Mouse (Mus musculus): ENCODE measurements at regions not wholly inside any gene's neighbourhood (a gene's known extent, or its start where the extent isn't known, plus 50 kb on each side); places are given as distances from the start of the nearest gene placed in this dataset.

- no peak overlapping the region for H3K4me3 ChIP-seq (ENCODE audit: low read depth, low read length)
These were observed 275.7 kb upstream of the Ptbp2 start for GRCm38 (mm10) chr3:120059959-120060358.

GRCm38 (mm10) chr3:120055216-120056154 is 271.2 kb upstream of the Ptbp2 start:
- no peak for ATAC-seq (ENCODE audit: low FRiP score)
- 0 out of 2 replicates have a peak, but pooled peaks cover 3% of the 10 kb centered on the region for H3K4me1 ChIP-seq (ENCODE audit: insufficient read depth, low read length)
- H3K9me3 ChIP-seq (ENCODE audit: low read length): no peaks in the 10 kb centered on the region
- H3K27ac ChIP-seq (ENCODE audit: low read depth, low read length): no peak overlapping the region
- no peaks in the 10 kb centered on the region for H3K27me3 ChIP-seq (ENCODE audit: insufficient read depth, low read length)
- WGBS: 50% methylated on average over 8 of the region's 8 CpGs
- H3K36me3 ChIP-seq (ENCODE audit: insufficient read depth, low read length): no peaks in the 10 kb centered on the region
- H3K9ac ChIP-seq (replicated peaks; ENCODE audit: low read length, poor library complexity, severe bottlenecking): no peak overlapping the region
- H3K4me2 ChIP-seq (ENCODE audit: low read depth, low read length, poor library complexity, severe bottlenecking): no peak overlapping the region
- DNase-seq (ENCODE audit: low spot score): peak; percentile 28
- H3K4me3 ChIP-seq (ENCODE audit: low read depth, low read length): no peak overlapping the region
- no peak for TF ChIP-seq CTCF (IDR thresholded peaks at IDR 0.05)

More at GRCm38 (mm10) chr3:120059959-120060358, 275.7 kb upstream of the Ptbp2 start:
- no peak for TF ChIP-seq CTCF (IDR thresholded peaks at IDR 0.05)
- 0 out of 2 replicates have a peak, but pooled peaks cover 3% of the 10 kb centered on the region for H3K4me1 ChIP-seq (ENCODE audit: insufficient read depth, low read length)
- 16% methylated on average over 11 of the region's 11 CpGs for WGBS
- H3K36me3 ChIP-seq (ENCODE audit: insufficient read depth, low read length): no peaks in the 10 kb centered on the region
- H3K27ac ChIP-seq (ENCODE audit: low read depth, low read length): no peak overlapping the region
- DNase-seq (ENCODE audit: low spot score) (no peak), ATAC-seq (ENCODE audit: low FRiP score) (0 out of 2 replicates have a peak, but pooled peaks have one; percentile 31)
- no peaks in the 10 kb centered on the region for H3K27me3 ChIP-seq (ENCODE audit: insufficient read depth, low read length)
- H3K4me2 ChIP-seq (ENCODE audit: low read depth, low read length, poor library complexity, severe bottlenecking): peak overlapping the region; percentile 28
- no peaks in the 10 kb centered on the region for H3K9me3 ChIP-seq (ENCODE audit: low read length)
- no peak overlapping the region for H3K9ac ChIP-seq (replicated peaks; ENCODE audit: low read length, poor library complexity, severe bottlenecking)

- no peak overlapping the region for H3K27ac ChIP-seq (ENCODE audit: low read depth, low read length)
- whole genome bisulfite sequencing: 93% methylated on average over 3 of the region's 3 CpGs
- no peaks in the 10 kb centered on the region for H3K36me3 ChIP-seq (ENCODE audit: insufficient read depth, low read length)
- H3K27me3 ChIP-seq (ENCODE audit: insufficient read depth, low read length): no peaks in the 10 kb centered on the region
- no peak overlapping the region for H3K9ac ChIP-seq (replicated peaks; ENCODE audit: low read length, poor library complexity, severe bottlenecking)
- no peaks in the 10 kb centered on the region for H3K4me1 ChIP-seq (ENCODE audit: insufficient read depth, low read length)
- H3K9me3 ChIP-seq (ENCODE audit: low read length): no peaks in the 10 kb centered on the region
- DNase-seq (ENCODE audit: low spot score) (no peak), ATAC-seq (ENCODE audit: low FRiP score) (no peak)
- H3K4me3 ChIP-seq (ENCODE audit: low read depth, low read length): no peak overlapping the region
- no peak overlapping the region for H3K4me2 ChIP-seq (ENCODE audit: low read depth, low read length, poor library complexity, severe bottlenecking)
- TF ChIP-seq CTCF (IDR thresholded peaks at IDR 0.05): no peak
These were observed 263.0 kb upstream of the Ptbp2 start for GRCm38 (mm10) chr3:120047238-120047637.

GRCm38 (mm10) chr3:120037526-120037925 is 253.3 kb upstream of the Ptbp2 start:
- no peak for ATAC-seq (ENCODE audit: low FRiP score)
- TF ChIP-seq CTCF (IDR thresholded peaks at IDR 0.05): no peak
- 88% methylated on average over 3 of the region's 3 CpGs for WGBS

GRCm38 (mm10) chr3:120019826-120020683 is 235.8 kb upstream of the Ptbp2 start:
- ATAC-seq (ENCODE audit: low FRiP score) (no peak), DNase-seq (ENCODE audit: low spot score) (peak; percentile 27)
- no peak for TF ChIP-seq CTCF (IDR thresholded peaks at IDR 0.05)
- WGBS: 29% methylated on average over 10 of the region's 10 CpGs
- Histone ChIP-seq H3K27me3 (ENCODE audit: insufficient read depth, low read length) (no peaks in the 10 kb centered on the region), H3K4me1 (ENCODE audit: insufficient read depth, low read length) (no peaks in the 10 kb centered on the region), H3K9ac (replicated peaks; ENCODE audit: low read length, poor library complexity, severe bottlenecking) (no peak overlapping the region), H3K4me3 (ENCODE audit: low read depth, low read length) (no peak overlapping the region), H3K27ac (ENCODE audit: low read depth, low read length) (peak overlapping the region; percentile 4; the same call in 1 of the 2 replicates), H3K36me3 (ENCODE audit: insufficient read depth, low read length) (no peaks in the 10 kb centered on the region), H3K9me3 (ENCODE audit: low read length) (no peaks in the 10 kb centered on the region), H3K4me2 (ENCODE audit: low read depth, low read length, poor library complexity, severe bottlenecking) (no peak overlapping the region)

More at GRCm38 (mm10) chr3:120037526-120037925, 253.3 kb upstream of the Ptbp2 start:
- H3K36me3 ChIP-seq (ENCODE audit: insufficient read depth, low read length): no peaks in the 10 kb centered on the region
- H3K4me3 ChIP-seq (ENCODE audit: low read depth, low read length): no peak overlapping the region
- H3K27ac ChIP-seq (ENCODE audit: low read depth, low read length): no peak overlapping the region
- DNase-seq (ENCODE audit: low spot score): no peak
- H3K9ac ChIP-seq (replicated peaks; ENCODE audit: low read length, poor library complexity, severe bottlenecking): no peak overlapping the region
- no peak overlapping the region for H3K4me2 ChIP-seq (ENCODE audit: low read depth, low read length, poor library complexity, severe bottlenecking)
- H3K9me3 ChIP-seq (ENCODE audit: low read length): no peaks in the 10 kb centered on the region
- no peaks in the 10 kb centered on the region for H3K27me3 ChIP-seq (ENCODE audit: insufficient read depth, low read length)
- H3K4me1 ChIP-seq (ENCODE audit: insufficient read depth, low read length): no peaks in the 10 kb centered on the region

All from midbrain, postnatal 0 days (tissue).